Mouse (Mus musculus) embryonic facial prominence, embryonic 13.5 days (tissue): ENCODE data around the gene Syne2. TPM values are rescaled to one million over a fixed set of nuclear protein-coding genes. Genes with fewer than 3 reads are reported as not detected.
"Not testable (repeated sequence)": the region's sequence is repeated elsewhere in the genome, so short reads cannot be mapped to it uniquely, and the experiment has no call there.

Experiments used
- ATAC-seq: fragments of 200-750 bp; cut with Nextera tagmentation; 2 replicates; pipeline ENCODE4 v1.8.0; 2017; ENCODE audit warnings: low read depth; ENCODE audit not compliant: insufficient number of reproducible peaks, insufficient read depth, low FRiP score, low TSS enrichment
- H3K27ac ChIP-seq: fragments of 300-500 bp; sonication (generic); 2 replicates; pipeline ENCODE4 v1.5.1; 2015; ENCODE audit warnings: moderate library complexity, mild to moderate bottlenecking, inconsistent platforms
- H3K27me3 ChIP-seq: fragments of 300-500 bp; sonication (generic); 2 replicates; pipeline ENCODE4 v1.6.1; 2015; ENCODE audit warnings: mild to moderate bottlenecking, inconsistent platforms
- H3K36me3 ChIP-seq: fragments of 300-500 bp; sonication (generic); 2 replicates; pipeline ENCODE4 v1.6.1; 2015; ENCODE audit warnings: mild to moderate bottlenecking, inconsistent platforms
- H3K4me1 ChIP-seq: fragments of 300-500 bp; sonication (generic); 2 replicates; pipeline ENCODE4 v1.6.1; 2015; ENCODE audit warnings: inconsistent platforms
- H3K4me2 ChIP-seq: fragments of 300-500 bp; sonication (generic); 2 replicates; pipeline ENCODE4 v1.6.1; 2015; ENCODE audit warnings: moderate library complexity, mild to moderate bottlenecking, inconsistent platforms
- H3K4me3 ChIP-seq: fragments of 300-500 bp; sonication (generic); 2 replicates; pipeline ENCODE4 v1.5.1; 2015; ENCODE audit warnings: mild to moderate bottlenecking, inconsistent platforms
- H3K9ac ChIP-seq: fragments of 300-500 bp; sonication (generic); 2 replicates; pipeline ENCODE4 v1.6.1; 2015; ENCODE audit warnings: mild to moderate bottlenecking, inconsistent platforms
- H3K9me3 ChIP-seq: fragments of 300-500 bp; sonication (generic); 2 replicates; pipeline ENCODE4 v1.6.1; 2016; ENCODE audit warnings: inconsistent platforms
- WGBS: fragments of 180-500 bp; shearing (Covaris S2); methylation state at CpG from one replicate; pipeline ENCODE4 v1.1.7; 2015; ENCODE audit warnings: mixed read lengths; 5-methylcytosine and 5-hydroxymethylcytosine counted together
- microRNA-seq: library from miRNA; unstranded; fragments of <30 nt; microRNA quantifications from one replicate; pipeline ENCODE4, GENCODE M21; 2016
- polyA plus RNA-seq: library from polyadenylated mRNA; unstranded; fragments of >200 nt; fragmentation: Nextera tagmentation; extraction: Ambion mirVana; gene quantifications from 2 replicates; pipeline ENCODE4 v1.2.1, GENCODE M21; 2015

The Syne2 gene
- polyA plus RNA-seq, 1 experiment from 2014 or later, result 67.0 TPM

GRCm38 (mm10) chr12:76128306-76128705 is 310.4 kb downstream of the Syne2 start:
- no peak for ATAC-seq
- Histone ChIP-seq H3K4me1 (no peaks in the 10 kb centered on the region), H3K27me3 (no peaks in the 10 kb centered on the region), H3K36me3 (no peaks in the 10 kb centered on the region), H3K4me3 (no peak overlapping the region), H3K9ac (no peak overlapping the region), H3K4me2 (no peak overlapping the region), H3K27ac (no peak overlapping the region), H3K9me3 (no peaks in the 10 kb centered on the region)
- 60% methylated on average over 3 of the region's 3 CpGs for WGBS

GRCm38 (mm10) chr12:76128831-76129230 is 310.9 kb downstream of the Syne2 start:
- Histone ChIP-seq H3K9ac (no peak overlapping the region), H3K27ac (no peak overlapping the region), H3K36me3 (no peaks in the 10 kb centered on the region), H3K27me3 (no peaks in the 10 kb centered on the region), H3K4me1 (no peaks in the 10 kb centered on the region), H3K9me3 (no peaks in the 10 kb centered on the region), H3K4me2 (no peak overlapping the region), H3K4me3 (no peak overlapping the region)
- 77% methylated on average over 10 of the region's 10 CpGs for WGBS
- no peak for ATAC-seq

- H3K9me3 ChIP-seq, result no peaks in the 10 kb centered on the region
- no peaks in the 10 kb centered on the region for H3K27me3 ChIP-seq
- no peak overlapping the region for H3K4me3 ChIP-seq
- H3K4me2 ChIP-seq, result no peak overlapping the region
- 0 out of 2 replicates have a peak, but pooled peaks cover 2% of the 10 kb centered on the region for H3K4me1 ChIP-seq
- no peak for ATAC-seq
- WGBS, result 31% methylated on average over 4 of the region's 4 CpGs
- H3K27ac ChIP-seq, result no peak overlapping the region
- H3K36me3 ChIP-seq, result no peaks in the 10 kb centered on the region
- H3K9ac ChIP-seq, result no peak overlapping the region
These were observed 312.3 kb downstream of the Syne2 start for GRCm38 (mm10) chr12:76130281-76130680.

- Histone ChIP-seq H3K4me3 (no peak overlapping the region), H3K4me1 (0 out of 2 replicates have a peak, but pooled peaks cover 5% of the 10 kb centered on the region), H3K4me2 (no peak overlapping the region), H3K9me3 (no peaks in the 10 kb centered on the region), H3K27ac (no peak overlapping the region), H3K27me3 (no peaks in the 10 kb centered on the region), H3K36me3 (no peaks in the 10 kb centered on the region), H3K9ac (no peak overlapping the region)
- ATAC-seq, result no peak
- 85% methylated on average over 6 of the region's 6 CpGs for WGBS
These were observed 313.0 kb downstream of the Syne2 start for GRCm38 (mm10) chr12:76130891-76131290.

GRCm38 (mm10) chr12:76132591-76132990 is 314.7 kb downstream of the Syne2 start:
- no peak overlapping the region for H3K9ac ChIP-seq

GRCm38 (mm10) chr12:76133081-76133480 is 315.1 kb downstream of the Syne2 start:
- H3K27ac ChIP-seq, H3K9ac ChIP-seq, H3K36me3 ChIP-seq, H3K27me3 ChIP-seq, H3K9me3 ChIP-seq, H3K4me2 ChIP-seq, H3K4me3 ChIP-seq, ATAC-seq: not testable (repeated sequence)
- 82% methylated on average over 9 of the region's 9 CpGs for WGBS
- peaks cover 11% of the 10 kb centered on the region for H3K4me1 ChIP-seq

More at GRCm38 (mm10) chr12:76132591-76132990, 314.7 kb downstream of the Syne2 start:
- H3K4me2 ChIP-seq, result no peak overlapping the region
- 79% methylated on average over 4 of the region's 4 CpGs for WGBS
- peaks cover 11% of the 10 kb centered on the region for H3K4me1 ChIP-seq
- no peaks in the 10 kb centered on the region for H3K27me3 ChIP-seq
- no peak overlapping the region for H3K27ac ChIP-seq
- no peak for ATAC-seq
- H3K36me3 ChIP-seq, result no peaks in the 10 kb centered on the region
- H3K4me3 ChIP-seq, result no peak overlapping the region
- no peaks in the 10 kb centered on the region for H3K9me3 ChIP-seq

GRCm38 (mm10) chr12:76136701-76137100 is 318.8 kb downstream of the Syne2 start:
- H3K27me3 ChIP-seq, result no peaks in the 10 kb centered on the region
- no peak overlapping the region for H3K4me3 ChIP-seq
- H3K4me1 ChIP-seq, result peaks cover 11% of the 10 kb centered on the region
- 25% methylated on average over 6 of the region's 6 CpGs for WGBS
- no peak for ATAC-seq
- 0 out of 2 replicates have a peak overlapping the region, but pooled peaks have one; percentile 0 for H3K4me2 ChIP-seq
- H3K9ac ChIP-seq, result no peak overlapping the region
- H3K9me3 ChIP-seq, result no peaks in the 10 kb centered on the region
- no peak overlapping the region for H3K27ac ChIP-seq
- H3K36me3 ChIP-seq, result no peaks in the 10 kb centered on the region

GRCm38 (mm10) chr12:76152389-76152788 is 334.5 kb downstream of the Syne2 start:
- H3K4me3 ChIP-seq, result peak overlapping the region; percentile 39
- not testable (repeated sequence) for H3K36me3 ChIP-seq, H3K4me1 ChIP-seq, H3K27ac ChIP-seq, ATAC-seq, H3K9me3 ChIP-seq
- H3K4me2 ChIP-seq, result peak overlapping the region; percentile 63
- peaks cover 10% of the 10 kb centered on the region; the same call in 1 of the 2 replicates for H3K27me3 ChIP-seq
- WGBS, result 12% methylated on average over 30 of the region's 30 CpGs
- H3K9ac ChIP-seq, result peak overlapping the region; percentile 64

Small RNA genes lying within 50 kb of the gene (microRNA-seq; reads per million reads assigned to microRNA genes)
- 0.55 reads per million for gene Mir5101

Other genes starting within 250 kb of the Syne2 start
- 14.3 and 15.0 TPM in 2 replicates for gene Ppp2r5e, start 221.9 kb upstream of the Syne2 start, polyA plus RNA-seq
- gene Wdr89, start 148.6 kb upstream of the Syne2 start, polyA plus RNA-seq, result 13.7 and 18.1 TPM in 2 replicates
- gene Sgpp1, start 82.4 kb upstream of the Syne2 start, polyA plus RNA-seq, result 14.7 and 15.0 TPM in 2 replicates